In genomic region chr10:79531593-79531992, GRCm38 (mm10) we compare ENCODE assay signal across 20 mouse cellular contexts. TPM values are rescaled to one million over a fixed set of nuclear protein-coding genes. Genes with fewer than 3 reads are reported as not detected.
DNase-seq lines count a peak whose midpoint lies in the region; ATAC-seq lines count a peak whose summit lies in the region.
"Had no signal": no experiment of that assay in that cellular context is flagged by ENCODE, and none has a peak within 500 bp of the region (broad histone marks: within the 10 kb centered on the region; RNA-seq: fewer than 3 reads in every experiment).

No protein-coding gene starts in this region.

- H3K9me3 ChIP-seq in hindbrain, embryonic 10.5 days: no peaks in the 10 kb centered on the region
- no peaks in the 10 kb centered on the region for H3K9me3 ChIP-seq in hindbrain, embryonic 16.5 days (ENCODE audit: control insufficient read depth, low read length)
- H3K9me3 ChIP-seq in intestine, embryonic 15.5 days: no peaks in the 10 kb centered on the region
- H3K9me3 ChIP-seq in liver, embryonic 11.5 days (ENCODE audit: control insufficient read depth, low read length): no peaks in the 10 kb centered on the region
- H3K9me3 ChIP-seq: hindbrain, embryonic 13.5 days; megakaryocyte, embryonic 14.5 days had no signal

- H3K36me3 ChIP-seq in hindbrain, embryonic 10.5 days: peaks cover 13% of the 10 kb centered on the region
- no peaks in the 10 kb centered on the region for H3K36me3 ChIP-seq in hindbrain, embryonic 16.5 days (ENCODE audit: control insufficient read depth, insufficient read depth, low read length)
- H3K36me3 ChIP-seq in intestine, embryonic 15.5 days: 0 out of 2 replicates have a peak, but pooled peaks cover 10% of the 10 kb centered on the region
- H3K36me3 ChIP-seq in liver, embryonic 11.5 days (ENCODE audit: control insufficient read depth, insufficient read depth, low read length): peaks cover 4% of the 10 kb centered on the region; the same call in 1 of the 2 replicates

- 90% methylated on average over 3 of the region's 3 CpGs for WGBS in hindbrain, embryonic 10.5 days
- 85% methylated on average over 3 of the region's 3 CpGs for WGBS in hindbrain, embryonic 16.5 days
- WGBS in intestine, embryonic 15.5 days: 67% methylated on average over 3 of the region's 3 CpGs
- WGBS in liver, embryonic 11.5 days: 89% methylated on average over 3 of the region's 3 CpGs

- no peak for ATAC-seq in hindbrain, embryonic 16.5 days
- ATAC-seq in intestine, embryonic 15.5 days: no peak
- no peak for ATAC-seq in liver, embryonic 11.5 days (replicated peaks; ENCODE audit: low FRiP score)

- peaks cover 24% of the 10 kb centered on the region for H3K27me3 ChIP-seq in hindbrain, embryonic 10.5 days (ENCODE audit: insufficient read depth, poor library complexity, severe bottlenecking)
- no peaks in the 10 kb centered on the region for H3K27me3 ChIP-seq in hindbrain, embryonic 16.5 days (replicated peaks; ENCODE audit: control insufficient read depth, insufficient read depth, low read length)
- no peaks in the 10 kb centered on the region for H3K27me3 ChIP-seq in intestine, embryonic 15.5 days (replicated peaks)
- H3K27me3 ChIP-seq in liver, embryonic 11.5 days (replicated peaks; ENCODE audit: control insufficient read depth, insufficient read depth, low read length): no peaks in the 10 kb centered on the region

- peaks cover 21% of the 10 kb centered on the region for H3K4me1 ChIP-seq in hindbrain, embryonic 10.5 days (replicated peaks)
- peaks cover 16% of the 10 kb centered on the region for H3K4me1 ChIP-seq in hindbrain, embryonic 16.5 days (ENCODE audit: control insufficient read depth, insufficient read depth, low read depth, low read length)
- 0 out of 2 replicates have a peak, but pooled peaks cover 8% of the 10 kb centered on the region for H3K4me1 ChIP-seq in intestine, embryonic 15.5 days (replicated peaks)
- peaks cover 14% of the 10 kb centered on the region for H3K4me1 ChIP-seq in liver, embryonic 11.5 days (replicated peaks; ENCODE audit: control insufficient read depth, insufficient read depth, low read length)

- no peak overlapping the region for H3K9ac ChIP-seq in hindbrain, embryonic 16.5 days (ENCODE audit: low read depth, low read length)
- 0 out of 2 replicates have a peak overlapping the region, but pooled peaks have one; percentile 1 for H3K9ac ChIP-seq in intestine, embryonic 15.5 days
- H3K9ac ChIP-seq in liver, embryonic 11.5 days (ENCODE audit: low read depth, low read length): no peak overlapping the region
- H3K9ac ChIP-seq: hindbrain, embryonic 13.5 days; liver, embryonic 14.5 days had no signal

- H3K4me3 ChIP-seq in hindbrain, embryonic 10.5 days: no peak overlapping the region
- H3K4me3 ChIP-seq in hindbrain, embryonic 16.5 days (ENCODE audit: low read length): no peak overlapping the region
- peak overlapping the region; percentile 59 for H3K4me3 ChIP-seq in intestine, embryonic 15.5 days (replicated peaks)
- H3K4me3 ChIP-seq in liver, embryonic 11.5 days (ENCODE audit: low read depth, low read length): no peak overlapping the region
- H3K4me3 ChIP-seq: erythroblast, embryonic 14.5 days; hindbrain, embryonic 13.5 days; megakaryocyte, embryonic 14.5 days had no signal

- no peak overlapping the region for H3K27ac ChIP-seq in hindbrain, embryonic 10.5 days
- H3K27ac ChIP-seq in hindbrain, embryonic 16.5 days (ENCODE audit: low read depth, low read length): no peak overlapping the region
- no peak overlapping the region; the same call in 1 of the 2 replicates for H3K27ac ChIP-seq in intestine, embryonic 15.5 days
- H3K27ac ChIP-seq in liver, embryonic 11.5 days (ENCODE audit: low read depth, low read length): no peak overlapping the region
- H3K27ac ChIP-seq: hindbrain, embryonic 13.5 days; liver, embryonic 14.5 days had no signal

- peak; percentile 2 for DNase-seq in hindbrain, embryonic 10.5 days (ENCODE audit: low spot score)
- DNase-seq in spleen, postnatal 4 days (ENCODE audit: low spot score in 2 of 2): peak; percentile 8 to 53
- no peak for DNase-seq in spleen, postnatal 36 days (ENCODE audit: low spot score in 2 of 2)
- DNase-seq in liver, embryonic 11.5 days (ENCODE audit: low spot score): peak; percentile 28
- DNase-seq in left cerebral cortex, adult 9 months (ENCODE audit: low spot score in 2 of 2): no peak
- DNase-seq in kidney, postnatal 14 days: no peak
- DNase-seq: cerebellum, postnatal 36 days; gastrocnemius, postnatal 10 days; kidney, adult 2 months; lung, postnatal 10 days; thymus, adult 2 months had no signal

- H3K4me2 ChIP-seq in hindbrain, embryonic 16.5 days (ENCODE audit: low read length): no peak overlapping the region
- peak overlapping the region; percentile 93 for H3K4me2 ChIP-seq in intestine, embryonic 15.5 days (replicated peaks)
- H3K4me2 ChIP-seq in liver, embryonic 11.5 days: no peak overlapping the region

RNA-seq across cellular contexts. Expression of gene Plpp2, which starts 2.0 kb away (rescaled TPM):
- 19.3 and 25.7 TPM in 2 replicates for polyA plus RNA-seq in hindbrain, embryonic 10.5 days (2016; fragmentation: Nextera tagmentation; extraction: Ambion mirVana)
- polyA plus RNA-seq in hindbrain, embryonic 16.5 days (2015; fragmentation: Nextera tagmentation; extraction: Ambion mirVana): 20.7 and 22.2 TPM in 2 replicates
- 106 and 121 TPM in 2 replicates for polyA plus RNA-seq in intestine, embryonic 15.5 days (2015; fragmentation: Nextera tagmentation; extraction: Ambion mirVana)
- 27.1 and 30.1 TPM in 2 replicates for polyA plus RNA-seq in liver, embryonic 11.5 days (2014; fragmentation: Nextera tagmentation; extraction: Ambion mirVana)

RNA-seq across cellular contexts. Expression of gene Mier2, which starts 23.4 kb away (rescaled TPM):
- 70.0 and 77.2 TPM in 2 replicates for polyA plus RNA-seq in hindbrain, embryonic 10.5 days (2016; fragmentation: Nextera tagmentation; extraction: Ambion mirVana)
- polyA plus RNA-seq in hindbrain, embryonic 16.5 days (2015; fragmentation: Nextera tagmentation; extraction: Ambion mirVana): 56.5 and 67.4 TPM in 2 replicates
- polyA plus RNA-seq in intestine, embryonic 15.5 days (2015; fragmentation: Nextera tagmentation; extraction: Ambion mirVana): 40.5 and 44.3 TPM in 2 replicates
- polyA plus RNA-seq in liver, embryonic 11.5 days (2014; fragmentation: Nextera tagmentation; extraction: Ambion mirVana): 33.1 and 36.5 TPM in 2 replicates

RNA-seq across cellular contexts. Expression of gene Theg, which starts 55.5 kb away (rescaled TPM):
- not detected in 2 replicates for polyA plus RNA-seq in hindbrain, embryonic 10.5 days (2016; fragmentation: Nextera tagmentation; extraction: Ambion mirVana)
- polyA plus RNA-seq in hindbrain, embryonic 16.5 days (2015; fragmentation: Nextera tagmentation; extraction: Ambion mirVana): not detected in 2 replicates
- polyA plus RNA-seq in intestine, embryonic 15.5 days (2015; fragmentation: Nextera tagmentation; extraction: Ambion mirVana): not detected in 2 replicates
- polyA plus RNA-seq in liver, embryonic 11.5 days (2014; fragmentation: Nextera tagmentation; extraction: Ambion mirVana): not detected in 2 replicates
- polyA plus RNA-seq: erythroblast, embryonic 14.5 days; heart, postnatal 0 days; hindbrain, embryonic 13.5 days; kidney, adult 2 months; large intestine, adult 2 months; liver, embryonic 14.5 days; midbrain, postnatal 0 days; thymus, adult 2 months had no signal

Comparison
In these comparisons a context has a peak if more than half of its experiments do, and no peak if none do; other contexts are left out.
1. DNase-seq: peak in hindbrain, embryonic 10.5 days (single experiment), spleen, postnatal 4 days (2 of 2) and liver, embryonic 11.5 days (single experiment); none in spleen, postnatal 36 days (0 of 2), left cerebral cortex, adult 9 months (0 of 2) and kidney, postnatal 14 days (single experiment).